Mouse (Mus musculus): ENCODE results near the gene Bspry. TPM values are rescaled to one million over a fixed set of nuclear protein-coding genes. Genes with fewer than 3 reads are reported as not detected.

Gene Bspry
- 0.53 and 0.54 TPM in 2 replicates for polyA plus RNA-seq (2014; fragmentation: Nextera tagmentation; extraction: Ambion mirVana)

GRCm38 (mm10) chr4:62479937-62480708, at the start of gene Bspry:
Gene Bspry, plus strand, starts transcription at chr4:62480053.
- ATAC-seq, result peak; percentile 73
- H3K27me3 ChIP-seq (replicated peaks; ENCODE audit: control insufficient read depth, insufficient read depth, low read length), result peaks cover 19% of the 10 kb centered on the region; the same call in 1 of the 2 replicates
- peak within 1 kb of the TSS; percentile 63 for H3K4me2 ChIP-seq (ENCODE audit: low read length)
- peak within 1 kb of the TSS; percentile 33 for H3K4me3 ChIP-seq (ENCODE audit: low read depth, low read length)
- H3K9me3 ChIP-seq (replicated peaks; ENCODE audit: control insufficient read depth, low read length), result no peaks in the 10 kb centered on the region
- H3K9ac ChIP-seq (ENCODE audit: low read length), result no peak within 1 kb of the TSS
- WGBS, result 1% methylated on average over 70 of the region's 71 CpGs
- H3K4me1 ChIP-seq (ENCODE audit: control insufficient read depth, insufficient read depth, low read length), result no peaks in the 10 kb centered on the region
- H3K27ac ChIP-seq (ENCODE audit: low read depth, low read length), result no peak within 1 kb of the TSS
- DNase-seq (ENCODE audit: low spot score), result no peak
- no peaks in the 10 kb centered on the region for H3K36me3 ChIP-seq (ENCODE audit: control insufficient read depth, insufficient read depth, low read length)

GRCm38 (mm10) chr4:62430678-62431077, 49.2 kb upstream of the Bspry start:
- no peak for ATAC-seq
- H3K4me2 ChIP-seq (ENCODE audit: low read length), result no peak overlapping the region
- H3K9me3 ChIP-seq (replicated peaks; ENCODE audit: control insufficient read depth, low read length), result no peaks in the 10 kb centered on the region

GRCm38 (mm10) chr4:62431522-62431921, 48.3 kb upstream of the Bspry start:
- no peaks in the 10 kb centered on the region for H3K4me1 ChIP-seq (ENCODE audit: control insufficient read depth, insufficient read depth, low read length)
- ATAC-seq, result no peak
- no peaks in the 10 kb centered on the region for H3K9me3 ChIP-seq (replicated peaks; ENCODE audit: control insufficient read depth, low read length)
- H3K36me3 ChIP-seq (ENCODE audit: control insufficient read depth, insufficient read depth, low read length), result no peaks in the 10 kb centered on the region
- H3K4me2 ChIP-seq (ENCODE audit: low read length), result no peak overlapping the region
- no peaks in the 10 kb centered on the region for H3K27me3 ChIP-seq (replicated peaks; ENCODE audit: control insufficient read depth, insufficient read depth, low read length)
- H3K27ac ChIP-seq (ENCODE audit: low read depth, low read length), result no peak overlapping the region
- DNase-seq (ENCODE audit: low spot score), result no peak
- H3K4me3 ChIP-seq (ENCODE audit: low read depth, low read length), result no peak overlapping the region
- WGBS, result 86% methylated on average over 4 of the region's 4 CpGs
- H3K9ac ChIP-seq (ENCODE audit: low read length), result no peak overlapping the region

More at GRCm38 (mm10) chr4:62430678-62431077, 49.2 kb upstream of the Bspry start:
- H3K36me3 ChIP-seq (ENCODE audit: control insufficient read depth, insufficient read depth, low read length), result peaks cover 5% of the 10 kb centered on the region
- no peaks in the 10 kb centered on the region for H3K27me3 ChIP-seq (replicated peaks; ENCODE audit: control insufficient read depth, insufficient read depth, low read length)
- no peak overlapping the region for H3K4me3 ChIP-seq (ENCODE audit: low read depth, low read length)
- no peak overlapping the region for H3K9ac ChIP-seq (ENCODE audit: low read length)
- DNase-seq (ENCODE audit: low spot score), result no peak
- no peaks in the 10 kb centered on the region for H3K4me1 ChIP-seq (ENCODE audit: control insufficient read depth, insufficient read depth, low read length)
- H3K27ac ChIP-seq (ENCODE audit: low read depth, low read length), result no peak overlapping the region

GRCm38 (mm10) chr4:62433939-62434870, 45.6 kb upstream of the Bspry start:
- Histone ChIP-seq H3K4me3 (ENCODE audit: low read depth, low read length) (no peak overlapping the region), H3K36me3 (ENCODE audit: control insufficient read depth, insufficient read depth, low read length) (no peaks in the 10 kb centered on the region), H3K27ac (ENCODE audit: low read depth, low read length) (no peak overlapping the region), H3K4me1 (ENCODE audit: control insufficient read depth, insufficient read depth, low read length) (no peaks in the 10 kb centered on the region), H3K9ac (ENCODE audit: low read length) (no peak overlapping the region), H3K27me3 (replicated peaks; ENCODE audit: control insufficient read depth, insufficient read depth, low read length) (no peaks in the 10 kb centered on the region), H3K9me3 (replicated peaks; ENCODE audit: control insufficient read depth, low read length) (no peaks in the 10 kb centered on the region), H3K4me2 (ENCODE audit: low read length) (no peak overlapping the region)
- DNase-seq (ENCODE audit: low spot score) (no peak), ATAC-seq (no peak)
- WGBS, result 86% methylated on average over 7 of the region's 7 CpGs

- H3K4me2 ChIP-seq (ENCODE audit: low read length), result no peak within 1 kb of the TSS
- no peaks in the 10 kb centered on the region for H3K4me1 ChIP-seq (ENCODE audit: control insufficient read depth, insufficient read depth, low read length)
- H3K36me3 ChIP-seq (ENCODE audit: control insufficient read depth, insufficient read depth, low read length), result no peaks in the 10 kb centered on the region
- no peak for ATAC-seq
- no peak within 1 kb of the TSS for H3K4me3 ChIP-seq (ENCODE audit: low read depth, low read length)
- no peaks in the 10 kb centered on the region for H3K9me3 ChIP-seq (replicated peaks; ENCODE audit: control insufficient read depth, low read length)
- no peak for DNase-seq (ENCODE audit: low spot score)
- H3K9ac ChIP-seq (ENCODE audit: low read length), result no peak within 1 kb of the TSS
- H3K27ac ChIP-seq (ENCODE audit: low read depth, low read length), result no peak within 1 kb of the TSS
- no peaks in the 10 kb centered on the region for H3K27me3 ChIP-seq (replicated peaks; ENCODE audit: control insufficient read depth, insufficient read depth, low read length)
- 82% methylated on average over 6 of the region's 6 CpGs for WGBS
Observed at GRCm38 (mm10) chr4:62435081-62435480, 44.8 kb upstream of the Bspry start, which contains the start of gene Rnf183. Gene Rnf183, minus strand, starts transcription at chr4:62435252.

- no peaks in the 10 kb centered on the region for H3K36me3 ChIP-seq (ENCODE audit: control insufficient read depth, insufficient read depth, low read length)
- 88% methylated on average over 3 of the region's 3 CpGs for WGBS
- DNase-seq (ENCODE audit: low spot score) (no peak), ATAC-seq (no peak)
- no peak overlapping the region for H3K9ac ChIP-seq (ENCODE audit: low read length)
- H3K27me3 ChIP-seq (replicated peaks; ENCODE audit: control insufficient read depth, insufficient read depth, low read length), result no peaks in the 10 kb centered on the region
- H3K27ac ChIP-seq (ENCODE audit: low read depth, low read length), result no peak overlapping the region
- no peaks in the 10 kb centered on the region for H3K9me3 ChIP-seq (replicated peaks; ENCODE audit: control insufficient read depth, low read length)
- no peak overlapping the region for H3K4me3 ChIP-seq (ENCODE audit: low read depth, low read length)
- no peaks in the 10 kb centered on the region for H3K4me1 ChIP-seq (ENCODE audit: control insufficient read depth, insufficient read depth, low read length)
- no peak overlapping the region for H3K4me2 ChIP-seq (ENCODE audit: low read length)
Observed at GRCm38 (mm10) chr4:62437256-62437778, 42.5 kb upstream of the Bspry start.

- DNase-seq (ENCODE audit: low spot score), result no peak
- no peak for ATAC-seq
- Histone ChIP-seq H3K9me3 (replicated peaks; ENCODE audit: control insufficient read depth, low read length) (no peaks in the 10 kb centered on the region), H3K9ac (ENCODE audit: low read length) (no peak overlapping the region), H3K4me1 (ENCODE audit: control insufficient read depth, insufficient read depth, low read length) (no peaks in the 10 kb centered on the region), H3K4me3 (ENCODE audit: low read depth, low read length) (no peak overlapping the region), H3K36me3 (ENCODE audit: control insufficient read depth, insufficient read depth, low read length) (no peaks in the 10 kb centered on the region), H3K27ac (ENCODE audit: low read depth, low read length) (no peak overlapping the region), H3K27me3 (replicated peaks; ENCODE audit: control insufficient read depth, insufficient read depth, low read length) (no peaks in the 10 kb centered on the region), H3K4me2 (ENCODE audit: low read length) (no peak overlapping the region)
- WGBS, result 85% methylated on average over 7 of the region's 7 CpGs
Observed at GRCm38 (mm10) chr4:62437871-62438270, 42.0 kb upstream of the Bspry start.

- H3K36me3 ChIP-seq (ENCODE audit: control insufficient read depth, insufficient read depth, low read length), result no peaks in the 10 kb centered on the region
- ATAC-seq (no peak), DNase-seq (ENCODE audit: low spot score) (no peak)
- no peak overlapping the region for H3K27ac ChIP-seq (ENCODE audit: low read depth, low read length)
- H3K4me2 ChIP-seq (ENCODE audit: low read length), result no peak overlapping the region
- 71% methylated on average over 4 of the region's 4 CpGs for WGBS
- H3K9me3 ChIP-seq (replicated peaks; ENCODE audit: control insufficient read depth, low read length), result no peaks in the 10 kb centered on the region
- H3K9ac ChIP-seq (ENCODE audit: low read length), result no peak overlapping the region
- no peak overlapping the region for H3K4me3 ChIP-seq (ENCODE audit: low read depth, low read length)
- H3K27me3 ChIP-seq (replicated peaks; ENCODE audit: control insufficient read depth, insufficient read depth, low read length), result no peaks in the 10 kb centered on the region
- H3K4me1 ChIP-seq (ENCODE audit: control insufficient read depth, insufficient read depth, low read length), result no peaks in the 10 kb centered on the region
Observed at GRCm38 (mm10) chr4:62439793-62440192, 40.1 kb upstream of the Bspry start.
